Mouse (Mus musculus): ENCODE data around the gene Klhl30.

GRCm38 (mm10) chr1:91411631-91412285 lies 60.9 kb downstream of the Klhl30 start:
- TF ChIP-seq CTCF (IDR thresholded peaks at IDR 0.05; ENCODE audit: borderline replicate concordance, insufficient read depth, low read depth, low read length) (no peak), POLR2A (IDR thresholded peaks at IDR 0.05; ENCODE audit: borderline replicate concordance, insufficient read depth, low read length) (no peak)
